Mouse (Mus musculus) MEL (cell line): ENCODE results near the gene Gast. TPM values are rescaled to one million over a fixed set of nuclear protein-coding genes. Genes with fewer than 3 reads are reported as not detected.

Experiments
- DNase-seq: peaks from one replicate; pipeline ENCODE4 v3.0.0; 2011; ENCODE audit warnings: low read depth, low spot score
- H3K27ac ChIP-seq: 2 replicates; pipeline ENCODE4 v1.5.1; 2012; ENCODE audit warnings: low read depth, mild to moderate bottlenecking, control low read depth, low read length, moderate library complexity; ENCODE audit not compliant: control insufficient read depth
- H3K27me3 ChIP-seq, 2 experiments: fragments of 150-350 bp in 1 of 2; sonication (generic) in 1 of 2; 2 replicates each; pipeline ENCODE4 v1.6.1; 2012; ENCODE audit warnings: low read length in 2 of 2, mild to moderate bottlenecking in 2 of 2, improper control_type of control experiment in 1 of 2, moderate library complexity in 1 of 2; ENCODE audit not compliant: insufficient read depth in 2 of 2, control insufficient read depth in 1 of 2
- H3K36me3 ChIP-seq, 2 experiments: 2 replicates each; pipeline ENCODE4 v1.6.1; 2012 to 2014; ENCODE audit warnings: low read length in 2 of 2, improper control_type of control experiment in 1 of 2, inconsistent platforms in 1 of 2, mild to moderate bottlenecking in 1 of 2; ENCODE audit not compliant: insufficient read depth in 2 of 2, control insufficient read depth in 1 of 2
- H3K4me1 ChIP-seq, 2 experiments: fragments of 150-350 bp in 1 of 2; sonication (generic) in 1 of 2; 2 replicates each; pipeline ENCODE4 v1.6.1; 2012; ENCODE audit warnings: low read length in 2 of 2, improper control_type of control experiment in 1 of 2, mild to moderate bottlenecking in 1 of 2; ENCODE audit not compliant: insufficient read depth in 2 of 2, control insufficient read depth in 1 of 2
- H3K4me3 ChIP-seq, 2 experiments: fragments of 150-350 bp in 1 of 2; sonication (generic) in 1 of 2; 2 replicates each; pipeline ENCODE4 v1.5.1; 2012; ENCODE audit warnings: low read depth in 2 of 2, low read length in 2 of 2, mild to moderate bottlenecking in 2 of 2, moderate library complexity in 2 of 2, control low read depth in 1 of 2, improper control_type of control experiment in 1 of 2; ENCODE audit not compliant: control insufficient read depth in 1 of 2, insufficient read depth in 1 of 2
- H3K79me2 ChIP-seq: 2 replicates; pipeline ENCODE4 v1.6.1; 2012; ENCODE audit warnings: mild to moderate bottlenecking, low read length, moderate library complexity; ENCODE audit not compliant: control insufficient read depth, poor library complexity, insufficient read depth
- H3K9ac ChIP-seq: 2 replicates; pipeline ENCODE4 v1.6.1; 2012; ENCODE audit warnings: low read depth, mild to moderate bottlenecking, control low read depth, low read length, moderate library complexity; ENCODE audit not compliant: control insufficient read depth, poor library complexity, severe bottlenecking
- H3K9me3 ChIP-seq: fragments of 150-350 bp; sonication (generic); replicated peaks from 2 replicates; pipeline ENCODE4 v1.6.1; 2012; ENCODE audit warnings: mild to moderate bottlenecking, low read length, improper control_type of control experiment, moderate library complexity; ENCODE audit not compliant: insufficient read depth
- BHLHE40 ChIP-seq: IDR thresholded peaks from 2 replicates; pipeline ENCODE4 v1.6.1; 2012; ENCODE audit warnings: low read depth, mild to moderate bottlenecking, inconsistent platforms, low read length, improper control_type of control experiment, borderline replicate concordance
- CHD2 ChIP-seq: IDR thresholded peaks from 2 replicates; pipeline ENCODE4 v1.6.1; 2011; ENCODE audit warnings: low read length, improper control_type of control experiment
- CTCF ChIP-seq, 3 experiments: IDR thresholded peaks in 2 of 3; conservative IDR thresholded peaks in 1 of 3; 2 replicates each; pipeline ENCODE4 v1.5.1; 2011 to 2012; ENCODE audit warnings: low read length in 3 of 3, low read depth in 2 of 3, mild to moderate bottlenecking in 2 of 3, improper control_type of control experiment in 1 of 3, inconsistent platforms in 1 of 3, mixed read lengths in 1 of 3, moderate library complexity in 1 of 3; ENCODE audit not compliant: control insufficient read depth in 1 of 3, insufficient read depth in 1 of 3, poor library complexity in 1 of 3, severe bottlenecking in 1 of 3
- ELF1 ChIP-seq: IDR thresholded peaks from 2 replicates; pipeline ENCODE4 v1.6.1; 2014; ENCODE audit warnings: low read depth, mild to moderate bottlenecking, inconsistent platforms, low read length, improper control_type of control experiment, moderate library complexity
- EP300 ChIP-seq, 2 experiments: IDR thresholded peaks; 2 replicates each; pipeline ENCODE4 v1.6.1; 2011; ENCODE audit warnings: improper control_type of control experiment in 2 of 2, low read length in 2 of 2, low read depth in 1 of 2, mild to moderate bottlenecking in 1 of 2
- ETS1 ChIP-seq: IDR thresholded peaks from 2 replicates; pipeline ENCODE4 v1.6.1; 2012; ENCODE audit warnings: low read depth, mild to moderate bottlenecking, inconsistent platforms, low read length, improper control_type of control experiment, moderate library complexity
- GATA1 ChIP-seq: IDR thresholded peaks from 2 replicates; pipeline ENCODE4 v1.6.1; 2011; ENCODE audit warnings: low read depth, low read length, improper control_type of control experiment
- MAZ ChIP-seq: IDR thresholded peaks from 2 replicates; pipeline ENCODE4 v1.6.1; 2012; ENCODE audit warnings: low read depth, mild to moderate bottlenecking, inconsistent platforms, low read length, improper control_type of control experiment
- MEF2A ChIP-seq: IDR thresholded peaks from 2 replicates; pipeline ENCODE4 v1.6.1; 2014; ENCODE audit warnings: low read depth, mild to moderate bottlenecking, inconsistent platforms, low read length, improper control_type of control experiment; ENCODE audit not compliant: poor library complexity, insufficient replicate concordance, severe bottlenecking; ENCODE audit errors: extremely low read depth
- MXI1 ChIP-seq: IDR thresholded peaks from 2 replicates; pipeline ENCODE4 v1.6.1; 2011; ENCODE audit warnings: mild to moderate bottlenecking, low read depth, low read length, improper control_type of control experiment
- MYB ChIP-seq: IDR thresholded peaks from 2 replicates; pipeline ENCODE4 v1.6.1; 2011; ENCODE audit warnings: mild to moderate bottlenecking, low read depth, low read length, improper control_type of control experiment
- NRF1 ChIP-seq: IDR thresholded peaks from 2 replicates; pipeline ENCODE4 v1.6.1; 2014; ENCODE audit warnings: low read depth, mild to moderate bottlenecking, inconsistent platforms, low read length, improper control_type of control experiment, moderate library complexity; ENCODE audit not compliant: poor library complexity, insufficient read depth, severe bottlenecking
- POLR2A ChIP-seq, 2 experiments: IDR thresholded peaks; 2 replicates each; pipeline ENCODE4 v1.6.1; 2011 to 2012; ENCODE audit warnings: low read length in 2 of 2, mild to moderate bottlenecking in 2 of 2, control low read depth in 1 of 2, improper control_type of control experiment in 1 of 2, low read depth in 1 of 2, moderate library complexity in 1 of 2; ENCODE audit not compliant: control insufficient read depth in 1 of 2, insufficient read depth in 1 of 2, poor library complexity in 1 of 2
- POLR2AphosphoS2 ChIP-seq: IDR thresholded peaks from 2 replicates; pipeline ENCODE4 v1.6.1; 2011; ENCODE audit warnings: low read length, improper control_type of control experiment
- POLR2AphosphoS5 ChIP-seq: IDR thresholded peaks from 2 replicates; pipeline ENCODE4 v1.6.1; 2012; ENCODE audit warnings: low read depth, borderline replicate concordance, mild to moderate bottlenecking, inconsistent platforms, low read length, moderate library complexity, mixed read lengths
- RAD21 ChIP-seq: IDR thresholded peaks from 2 replicates; pipeline ENCODE4 v1.6.1; 2011; ENCODE audit warnings: mild to moderate bottlenecking, low read depth, low read length, improper control_type of control experiment
- SIN3A ChIP-seq: IDR thresholded peaks from 2 replicates; pipeline ENCODE4 v1.6.1; 2012; ENCODE audit warnings: low read length, improper control_type of control experiment, inconsistent platforms
- SMC3 ChIP-seq: IDR thresholded peaks from 2 replicates; pipeline ENCODE4 v1.6.1; 2011; ENCODE audit warnings: low read depth, low read length, improper control_type of control experiment
- TAL1 ChIP-seq: IDR thresholded peaks from 2 replicates; pipeline ENCODE4 v1.6.1; 2012; ENCODE audit warnings: mild to moderate bottlenecking, inconsistent platforms, low read length, moderate library complexity, mixed read lengths
- TBP ChIP-seq: IDR thresholded peaks from 2 replicates; pipeline ENCODE4 v1.8.0; 2011; ENCODE audit warnings: low read depth, low read length, improper control_type of control experiment
- TCF12 ChIP-seq: IDR thresholded peaks from 2 replicates; pipeline ENCODE4 v1.6.1; 2014; ENCODE audit warnings: low read depth, mild to moderate bottlenecking, inconsistent platforms, low read length, improper control_type of control experiment, moderate library complexity
- UBTF ChIP-seq: IDR thresholded peaks from 2 replicates; pipeline ENCODE4 v1.6.1; 2012; ENCODE audit warnings: low read depth, mild to moderate bottlenecking, inconsistent platforms, low read length, improper control_type of control experiment, moderate library complexity, borderline replicate concordance; ENCODE audit not compliant: insufficient read depth
- ZC3H11A ChIP-seq: IDR thresholded peaks from 2 replicates; pipeline ENCODE4 v1.6.1; 2012; ENCODE audit warnings: low read depth, mild to moderate bottlenecking, inconsistent platforms, low read length, improper control_type of control experiment
- ZKSCAN1 ChIP-seq: IDR thresholded peaks from 2 replicates; pipeline ENCODE4 v1.6.1; 2012; ENCODE audit warnings: low read depth, mild to moderate bottlenecking, inconsistent platforms, low read length, improper control_type of control experiment, moderate library complexity
- ZMIZ1 ChIP-seq: IDR thresholded peaks from 2 replicates; pipeline ENCODE4 v1.6.1; 2012; ENCODE audit warnings: low read depth, mild to moderate bottlenecking, inconsistent platforms, low read length, improper control_type of control experiment, moderate library complexity
- ZNF384 ChIP-seq: IDR thresholded peaks from 2 replicates; pipeline ENCODE4 v1.6.1; 2012; ENCODE audit warnings: low read depth, mild to moderate bottlenecking, inconsistent platforms, low read length, improper control_type of control experiment
- polyA plus RNA-seq, 2 experiments: library from polyadenylated mRNA; stranded (reverse) in 1 of 2; unstranded in 1 of 2; fragments of >175 nt in 1 of 2; fragments of >200 nt in 1 of 2; gene quantifications; 2 replicates each; pipeline versions ENCODE4 v1.2.1 to v1.2.4; 2012; ENCODE audit warnings: low replicate concordance in 2 of 2, low read depth in 1 of 2; ENCODE audit not compliant: insufficient read length in 2 of 2, insufficient read depth in 1 of 2, missing spikeins in 1 of 2
- total RNA-seq: library from RNA; depleted of rRNA; stranded (reverse); fragments of 300-350 nt; gene quantifications from 2 replicates; pipeline ENCODE4 v1.2.3, GENCODE M21; 2012; rRNA removed

Gast gene
- total RNA-seq (not detected in 2 replicates), polyA plus RNA-seq (not detected)

DNA sequence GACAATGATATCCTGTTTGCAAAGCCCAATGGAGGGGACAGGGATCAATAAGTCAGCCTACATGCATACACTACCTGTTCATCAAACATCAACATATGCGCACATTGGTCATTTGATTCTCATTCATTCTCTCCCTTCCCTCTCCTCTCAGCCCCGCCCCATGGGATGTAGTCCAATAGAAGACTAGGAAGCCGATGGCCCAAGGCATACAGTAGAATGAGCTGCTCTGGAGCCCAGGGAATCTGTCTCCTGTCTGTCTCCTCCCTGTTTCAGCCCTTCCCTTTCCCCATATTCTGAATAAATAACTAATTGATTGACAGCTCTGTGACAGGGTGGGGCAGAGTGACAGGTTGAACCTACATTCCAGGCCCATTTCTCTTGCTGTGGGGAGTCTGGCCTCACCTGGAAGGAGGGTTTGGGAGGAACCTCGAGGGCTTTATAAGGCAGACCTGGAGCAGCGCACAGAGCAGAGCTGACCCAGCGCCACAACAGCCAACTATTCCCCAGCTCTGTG, at the start of gene Gast:
Gene Gast (plus strand): TSS at position 464 of the 514 bp plus-strand sequence.
- H3K27ac ChIP-seq, result no peak within 1 kb of the TSS
- no peak within 1 kb of the TSS for H3K9ac ChIP-seq
- H3K79me2 ChIP-seq, result no peaks in the 10 kb centered on the region
- TF ChIP-seq CTCF (IDR thresholded peaks at IDR 0.05 in 2 of 3, conservative IDR thresholded peaks at IDR 0.05 in 1 of 3; ENCODE audit: control insufficient read depth in 1 of 3, insufficient read depth in 1 of 3, low read depth in 2 of 3, low read length in 3 of 3, poor library complexity in 1 of 3, severe bottlenecking in 1 of 3), result no peak
- TF ChIP-seq ELF1, result no peak
- no peak for TF ChIP-seq MYB
- no peak for TF ChIP-seq CHD2
- no peak for TF ChIP-seq UBTF
- no peak for TF ChIP-seq BHLHE40
- no peak for TF ChIP-seq POLR2AphosphoS2
- no peak for TF ChIP-seq TCF12
- no peak for TF ChIP-seq ZMIZ1
- no peak for TF ChIP-seq SIN3A
- no peak for TF ChIP-seq MEF2A
- TF ChIP-seq SMC3, result no peak
- TF ChIP-seq EP300 (IDR thresholded peaks at IDR 0.05; ENCODE audit: low read depth in 1 of 2, low read length in 2 of 2), result no peak
- no peak for TF ChIP-seq ETS1
- TF ChIP-seq MXI1, result no peak
- TF ChIP-seq ZKSCAN1, result no peak
- no peak for TF ChIP-seq NRF1
- H3K4me3 ChIP-seq, result no peak within 1 kb of the TSS
- no peak for DNase-seq
- no peaks in the 10 kb centered on the region for H3K36me3 ChIP-seq
- no peaks in the 10 kb centered on the region for H3K9me3 ChIP-seq
- no peaks in the 10 kb centered on the region for H3K4me1 ChIP-seq
- H3K27me3 ChIP-seq, result peaks cover 1 to 6% of the 10 kb centered on the region in 2 experiments

DNA sequence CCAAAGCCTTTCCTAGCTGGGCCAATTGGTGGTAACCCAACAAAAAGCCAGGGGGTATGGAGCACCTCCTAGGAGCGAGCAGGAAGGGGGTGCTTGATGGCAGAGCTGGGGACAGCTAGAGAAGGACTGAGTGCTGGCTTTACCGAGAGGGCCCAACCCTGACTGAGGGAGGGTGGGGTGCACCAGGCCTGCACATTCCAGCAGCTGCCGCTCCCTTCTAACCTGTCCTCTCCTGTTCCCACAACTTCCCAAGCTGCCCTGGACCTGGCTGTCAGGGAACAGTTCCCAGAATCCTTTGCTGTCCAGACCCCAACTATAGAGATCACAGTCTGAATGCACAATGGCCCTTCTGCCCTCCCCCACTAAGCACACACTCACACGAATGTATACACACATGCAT, 49.2 kb upstream of the Gast start:
- TF ChIP-seq ZC3H11A, result no peak
- no peak for TF ChIP-seq MAZ
- no peak for TF ChIP-seq RAD21
- no peak for TF ChIP-seq MEF2A
- no peak for TF ChIP-seq ZNF384
- TF ChIP-seq POLR2A (IDR thresholded peaks at IDR 0.05; ENCODE audit: control insufficient read depth in 1 of 2, insufficient read depth in 1 of 2, low read depth in 1 of 2, low read length in 2 of 2, poor library complexity in 1 of 2), result no peak
- TF ChIP-seq ELF1, result no peak
- TF ChIP-seq GATA1, result no peak
- no peak for TF ChIP-seq MXI1
- no peak for TF ChIP-seq POLR2AphosphoS5
- no peak for TF ChIP-seq TAL1
- no peak for TF ChIP-seq ZMIZ1
- no peak for TF ChIP-seq TBP
- TF ChIP-seq POLR2AphosphoS2, result no peak
- no peak for TF ChIP-seq TCF12
- TF ChIP-seq, all 39 proteins: peak for 0
- no peaks in the 10 kb centered on the region for H3K9me3 ChIP-seq

More for the DNA sequence above, 49.2 kb upstream of the Gast start:
- H3K79me2 ChIP-seq, result no peaks in the 10 kb centered on the region
- no peak overlapping the region for H3K27ac ChIP-seq
- H3K36me3 ChIP-seq, result no peaks in the 10 kb centered on the region
- no peaks in the 10 kb centered on the region for H3K4me1 ChIP-seq
- H3K4me3 ChIP-seq, result no peak overlapping the region
- H3K27me3 ChIP-seq, result peaks cover 1% of the 10 kb centered on the region in 2 experiments; a peak in 2 of 4 replicates
- H3K9ac ChIP-seq, result no peak overlapping the region
- no peak for DNase-seq
